8 mouse cellular contexts compared by ENCODE assay signal in the genomic region with DNA sequence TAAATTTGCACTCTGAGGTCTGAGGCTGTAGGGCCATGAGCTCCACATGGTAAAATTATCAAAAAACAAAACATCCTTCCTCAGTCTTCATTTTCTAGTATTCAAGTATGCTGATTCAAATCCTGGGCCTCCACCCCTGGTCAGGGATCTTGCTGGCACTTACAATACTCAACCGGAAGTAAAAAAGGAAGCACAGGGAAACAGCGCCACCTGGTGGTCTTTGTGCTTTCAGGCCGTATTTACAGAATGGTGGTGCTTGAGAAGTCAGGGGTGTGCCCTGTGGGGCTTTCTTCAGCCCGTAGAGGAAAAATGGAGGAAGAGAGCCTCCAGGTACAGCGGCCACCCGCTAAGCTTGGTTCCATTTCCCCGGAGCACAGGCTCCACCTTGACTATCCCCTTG. TPM values are rescaled to one million over a fixed set of nuclear protein-coding genes. Genes with fewer than 3 reads are reported as not detected.
A peak's percentile ranks its signal among the peaks of the same experiment; 100 is the strongest.
DNase-seq lines count a peak whose midpoint lies in the region; ATAC-seq and TF ChIP-seq lines count a peak whose summit lies in the region.

No protein-coding gene starts in this region.

- DNase-seq in Patski (ENCODE audit: low read depth, low spot score): peak; percentile 57
- DNase-seq in cerebellum, postnatal 14 days: peak; percentile 95 to 97
- DNase-seq in frontal cortex, postnatal 36 days (ENCODE audit: low spot score in 2 of 2): peak; percentile 94 to 97
- peak; percentile 87 to 88 for DNase-seq in layer of hippocampus, postnatal 36 days
- peak; percentile 93 for DNase-seq in lung, postnatal 25 days (ENCODE audit: low spot score)
- peak; percentile 88 for DNase-seq in retina, adult 2 months (ENCODE audit: low read depth, low spot score)
- DNase-seq in thymus, postnatal 25 days: peak; percentile 92

- WGBS in hindbrain, embryonic 15.5 days: under 1% methylated on average over 7 of the region's 7 CpGs

- H3K4me1 ChIP-seq in hindbrain, embryonic 15.5 days (replicated peaks): peaks cover 52% of the 10 kb centered on the region

- in situ Hi-C loops in Patski (cut with MboI; ENCODE audit: low pct_unique_long_range_greater_than_20kb): loop anchor here (5.0 to 10.0 kb wide), 3 partner anchors 55 to 342 kb away; a partner anchor contains a TSS

- H3K9ac ChIP-seq in hindbrain, embryonic 15.5 days: 0 out of 2 replicates have a peak overlapping the region, but pooled peaks have one; percentile 22

- peak overlapping the region; percentile 92 for H3K27ac ChIP-seq in hindbrain, embryonic 15.5 days (replicated peaks)

- no peaks in the 10 kb centered on the region for H3K9me3 ChIP-seq in hindbrain, embryonic 15.5 days

- ATAC-seq in Patski: peak; percentile 55
- no peak for ATAC-seq in hindbrain, embryonic 15.5 days (ENCODE audit: low FRiP score, low read depth)

- no peaks in the 10 kb centered on the region for H3K36me3 ChIP-seq in hindbrain, embryonic 15.5 days

- no peak overlapping the region for H3K4me3 ChIP-seq in hindbrain, embryonic 15.5 days

- POLR2A ChIA-PET in Patski (lab: Charles Lee): interaction anchor here (0.6 to 1.0 kb wide), 3 partner anchors 17 to 122 kb away, joined by 3 to 4 read pairs (median 3); no protein-coding TSS in a partner anchor

- H3K27me3 ChIP-seq in Patski: no peaks in the 10 kb centered on the region
- H3K27me3 ChIP-seq in hindbrain, embryonic 15.5 days: no peaks in the 10 kb centered on the region

- TF ChIP-seq CTCF in Patski (IDR thresholded peaks at IDR 0.05): no peak

- H3K4me2 ChIP-seq in hindbrain, embryonic 15.5 days: no peak overlapping the region

- CTCF ChIA-PET in Patski (lab: Charles Lee): interaction anchor here (0.6 to 8.7 kb wide), 25 partner anchors 8 to 327 kb away, joined by 3 to 116 read pairs (median 5); a partner anchor contains a TSS

RNA-seq across cellular contexts. Expression of a gene that starts 3.3 kb away (rescaled TPM):
- not detected for polyA plus RNA-seq in Patski (2021)
- 0.41 and 0.44 TPM in 2 replicates for polyA plus RNA-seq in hindbrain, embryonic 15.5 days (2015; fragmentation: Nextera tagmentation; extraction: Ambion mirVana)
- total RNA-seq in layer of hippocampus, postnatal 36 days (2021): under 1 TPM; 0.25 to 0.66 TPM

RNA-seq across cellular contexts. Expression of a gene that starts 32.8 kb away (rescaled TPM):
- 22.9 TPM for polyA plus RNA-seq in Patski (2021)
- 22.6 and 26.6 TPM in 2 replicates for polyA plus RNA-seq in hindbrain, embryonic 15.5 days (2015; fragmentation: Nextera tagmentation; extraction: Ambion mirVana)
- total RNA-seq in layer of hippocampus, postnatal 36 days (2021): 10 to 100 TPM; 38.7 to 39.7 TPM

RNA-seq across cellular contexts. Expression of a gene that starts 34.6 kb away (rescaled TPM):
- 163 TPM for polyA plus RNA-seq in Patski (2021)
- 200 and 208 TPM in 2 replicates for polyA plus RNA-seq in hindbrain, embryonic 15.5 days (2015; fragmentation: Nextera tagmentation; extraction: Ambion mirVana)
- total RNA-seq in layer of hippocampus, postnatal 36 days (2021): 100 to 1,000 TPM in 1 of 2 experiments, 10 to 100 TPM in 1; 93.2 to 103 TPM

RNA-seq across cellular contexts. Expression of a gene that starts 48.9 kb away (rescaled TPM):
- polyA plus RNA-seq in Patski (2021): not detected
- polyA plus RNA-seq in hindbrain, embryonic 15.5 days (2015; fragmentation: Nextera tagmentation; extraction: Ambion mirVana): 0.58 and 0.89 TPM in 2 replicates
- total RNA-seq in layer of hippocampus, postnatal 36 days (2021): under 1 TPM in 1 of 2 experiments, not detected in 1; 0.23 TPM

RNA-seq across cellular contexts. Expression of a gene that starts 59.4 kb away (rescaled TPM):
- 48.6 TPM for polyA plus RNA-seq in Patski (2021)
- 7.4 and 7.9 TPM in 2 replicates for polyA plus RNA-seq in hindbrain, embryonic 15.5 days (2015; fragmentation: Nextera tagmentation; extraction: Ambion mirVana)
- total RNA-seq in layer of hippocampus, postnatal 36 days (2021): 1 to 10 TPM; 1.4 to 1.9 TPM
